Mouse (Mus musculus): ENCODE measurements around the gene Samd1. TPM values are rescaled to one million over a fixed set of nuclear protein-coding genes. Genes with fewer than 3 reads are reported as not detected.
"Not testable (repeated sequence)": the region's sequence is repeated elsewhere in the genome, so short reads cannot be mapped to it uniquely, and the experiment has no call there.

Samd1 gene
- polyA plus RNA-seq, 1 experiment from 2014 or later: 5.4 TPM

DNA sequence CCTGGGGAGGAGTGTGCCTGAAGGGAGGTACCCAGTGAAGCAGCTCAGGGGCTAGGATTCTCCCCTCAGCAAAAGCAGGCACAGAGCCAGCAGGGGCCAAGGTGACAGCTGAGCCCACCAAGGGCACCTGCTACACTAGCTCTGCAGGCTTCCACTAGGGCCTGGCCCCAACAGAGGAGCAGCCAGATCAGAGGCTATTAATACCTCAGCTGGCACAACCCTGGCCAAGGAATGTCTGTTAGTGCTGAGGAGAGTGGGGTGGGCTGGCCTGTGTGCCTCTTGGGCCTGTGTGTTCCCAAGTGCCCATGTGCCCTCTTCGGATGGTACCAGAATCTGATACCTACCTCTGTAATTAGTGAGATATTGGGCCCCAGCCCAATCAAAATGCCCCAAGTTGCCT, 17.2 kb upstream of the Samd1 start:
- Histone ChIP-seq H3K36me3 (ENCODE audit: control insufficient read depth, insufficient read depth, low read length) (peaks cover 28% of the 10 kb centered on the region), H3K4me3 (ENCODE audit: low read depth, low read length) (no peak overlapping the region), H3K27me3 (ENCODE audit: control insufficient read depth, insufficient read depth, low read depth, low read length) (no peaks in the 10 kb centered on the region), H3K9me3 (replicated peaks; ENCODE audit: control insufficient read depth, low read length, poor library complexity, severe bottlenecking) (no peaks in the 10 kb centered on the region), H3K4me2 (ENCODE audit: low read length) (no peak overlapping the region), H3K4me1 (ENCODE audit: control insufficient read depth, insufficient read depth, low read length) (peaks cover 17% of the 10 kb centered on the region; the same call in 1 of the 2 replicates), H3K9ac (ENCODE audit: low read depth, low read length) (no peak overlapping the region), H3K27ac (ENCODE audit: low read length) (no peak overlapping the region)
- ATAC-seq: no peak
- WGBS: 90% methylated on average over 1 of the region's 1 CpGs

DNA sequence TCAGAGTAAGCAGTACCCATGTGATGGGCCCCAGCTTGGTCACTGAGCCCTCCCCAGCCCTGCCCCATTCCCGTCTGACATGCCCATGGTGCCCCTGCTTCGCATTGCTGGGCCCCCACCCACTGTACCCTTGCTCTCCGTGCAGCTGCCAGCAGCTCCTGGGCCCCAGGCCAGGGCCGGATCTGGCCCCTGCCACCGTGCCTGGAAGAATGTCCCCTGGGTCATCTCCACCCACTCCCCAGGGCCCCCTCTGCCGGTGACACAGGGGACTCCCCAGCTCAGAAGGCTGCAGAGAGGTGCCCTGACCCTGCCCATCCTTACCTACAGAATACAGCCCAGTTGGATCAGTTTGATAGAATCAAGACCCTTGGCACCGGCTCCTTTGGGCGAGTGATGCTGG, 16.6 kb upstream of the Samd1 start:
- Histone ChIP-seq H3K9ac (ENCODE audit: low read depth, low read length) (no peak overlapping the region), H3K4me2 (ENCODE audit: low read length) (no peak overlapping the region), H3K4me3 (ENCODE audit: low read depth, low read length) (no peak overlapping the region), H3K36me3 (ENCODE audit: control insufficient read depth, insufficient read depth, low read length) (peaks cover 30% of the 10 kb centered on the region), H3K4me1 (ENCODE audit: control insufficient read depth, insufficient read depth, low read length) (peaks cover 17% of the 10 kb centered on the region; the same call in 1 of the 2 replicates), H3K27me3 (ENCODE audit: control insufficient read depth, insufficient read depth, low read depth, low read length) (no peaks in the 10 kb centered on the region), H3K9me3 (replicated peaks; ENCODE audit: control insufficient read depth, low read length, poor library complexity, severe bottlenecking) (no peaks in the 10 kb centered on the region), H3K27ac (ENCODE audit: low read length) (no peak overlapping the region)
- 87% methylated on average over 8 of the region's 8 CpGs for WGBS
- no peak for ATAC-seq

DNA sequence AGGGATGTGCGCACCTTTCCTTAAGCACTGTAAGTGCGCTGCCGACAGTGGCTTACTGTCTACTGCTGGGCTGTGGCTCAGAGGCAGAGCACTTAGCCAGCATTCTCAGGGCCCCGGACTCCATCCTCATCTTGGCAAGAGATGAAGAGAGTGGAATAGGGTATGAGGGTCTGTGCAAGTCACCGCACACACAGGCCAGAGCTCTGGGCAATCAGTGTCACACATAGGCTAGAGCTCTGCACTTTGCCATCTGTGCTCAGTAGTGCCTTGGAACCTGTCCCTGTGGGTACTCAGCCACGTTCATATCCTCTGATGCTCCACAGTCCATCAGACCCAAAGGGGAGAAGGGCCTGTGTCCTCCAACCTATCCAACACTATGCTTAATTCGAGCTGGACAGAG, 15.9 kb upstream of the Samd1 start:
- Histone ChIP-seq H3K9ac (ENCODE audit: low read depth, low read length) (no peak overlapping the region), H3K27me3 (ENCODE audit: control insufficient read depth, insufficient read depth, low read depth, low read length) (no peaks in the 10 kb centered on the region), H3K27ac (ENCODE audit: low read length) (no peak overlapping the region), H3K4me2 (ENCODE audit: low read length) (no peak overlapping the region), H3K4me3 (ENCODE audit: low read depth, low read length) (no peak overlapping the region), H3K9me3 (replicated peaks; ENCODE audit: control insufficient read depth, low read length, poor library complexity, severe bottlenecking) (no peaks in the 10 kb centered on the region), H3K4me1 (ENCODE audit: control insufficient read depth, insufficient read depth, low read length) (peaks cover 17% of the 10 kb centered on the region; the same call in 1 of the 2 replicates), H3K36me3 (ENCODE audit: control insufficient read depth, insufficient read depth, low read length) (peaks cover 37% of the 10 kb centered on the region)
- 94% methylated on average over 7 of the region's 7 CpGs for WGBS
- ATAC-seq: no peak

DNA sequence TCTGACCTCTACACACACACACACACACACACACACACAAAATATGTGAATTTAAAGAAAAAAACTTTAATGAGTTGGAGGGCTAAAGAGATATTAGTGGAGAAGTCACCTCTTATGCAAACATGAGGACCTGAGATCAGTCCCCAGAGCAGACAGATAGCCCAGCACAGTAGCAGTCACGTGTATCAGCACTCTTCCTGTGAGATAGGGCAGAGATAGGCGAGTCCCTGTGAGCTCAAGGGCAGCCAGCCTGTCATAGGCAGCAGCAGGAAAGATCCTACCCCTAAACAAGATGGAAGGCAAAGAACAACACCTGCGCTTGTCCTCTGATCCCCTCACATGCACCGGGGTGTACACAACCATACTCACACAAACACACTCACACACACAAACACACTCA, 15.0 kb upstream of the Samd1 start:
- H3K9me3 ChIP-seq (replicated peaks; ENCODE audit: control insufficient read depth, low read length, poor library complexity, severe bottlenecking): no peaks in the 10 kb centered on the region
- H3K4me3 ChIP-seq (ENCODE audit: low read depth, low read length): no peak overlapping the region
- no peaks in the 10 kb centered on the region for H3K27me3 ChIP-seq (ENCODE audit: control insufficient read depth, insufficient read depth, low read depth, low read length)
- H3K36me3 ChIP-seq (ENCODE audit: control insufficient read depth, insufficient read depth, low read length): peaks cover 44% of the 10 kb centered on the region
- no peak overlapping the region for H3K27ac ChIP-seq (ENCODE audit: low read length)
- 90% methylated on average over 4 of the region's 4 CpGs for WGBS
- peaks cover 10% of the 10 kb centered on the region; the same call in 1 of the 2 replicates for H3K4me1 ChIP-seq (ENCODE audit: control insufficient read depth, insufficient read depth, low read length)
- H3K9ac ChIP-seq (ENCODE audit: low read depth, low read length): no peak overlapping the region
- no peak overlapping the region for H3K4me2 ChIP-seq (ENCODE audit: low read length)
- no peak for ATAC-seq

DNA sequence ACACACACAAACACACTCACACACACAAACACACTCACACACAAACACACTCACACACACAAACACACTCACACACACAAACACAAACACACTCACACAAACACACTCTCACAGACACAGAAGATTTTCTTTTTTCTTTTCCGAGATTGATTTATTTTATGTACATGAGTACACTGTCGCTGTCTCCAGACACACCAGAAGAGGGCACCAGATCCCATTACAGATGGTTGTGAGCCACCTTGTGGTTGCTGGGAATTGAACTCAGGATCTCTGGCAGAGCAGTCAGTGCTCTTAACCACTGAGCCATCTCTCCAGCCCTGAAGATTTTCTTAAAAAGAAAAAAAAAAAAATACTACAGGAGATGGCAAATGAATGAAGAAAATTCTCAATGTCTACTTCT, 14.2 kb upstream of the Samd1 start:
- 95% methylated on average over 2 of the region's 2 CpGs for WGBS
- H3K36me3 ChIP-seq (ENCODE audit: control insufficient read depth, insufficient read depth, low read length): peaks cover 50% of the 10 kb centered on the region

DNA sequence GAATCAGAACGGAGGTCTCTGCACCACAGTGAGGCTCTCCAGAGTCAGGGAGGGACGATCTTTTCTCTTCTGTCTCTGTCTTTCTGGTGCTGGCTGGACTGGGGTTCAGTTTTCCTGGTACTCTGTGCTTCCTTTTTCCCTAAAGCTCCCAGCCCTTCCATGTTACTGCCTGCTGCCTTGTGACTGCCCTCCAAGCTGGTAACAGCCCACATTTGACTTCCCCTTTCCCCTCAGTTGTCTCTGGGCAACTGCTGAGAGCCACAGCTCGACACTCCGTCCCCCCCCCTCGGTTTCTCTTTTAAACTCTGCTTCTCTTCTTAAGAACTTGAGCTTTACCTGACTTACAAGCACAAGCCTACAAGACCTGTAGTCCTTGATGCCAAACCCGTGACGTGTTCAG, 8.2 kb upstream of the Samd1 start:
- H3K9ac ChIP-seq (ENCODE audit: low read depth, low read length): no peak overlapping the region
- no peaks in the 10 kb centered on the region for H3K27me3 ChIP-seq (ENCODE audit: control insufficient read depth, insufficient read depth, low read depth, low read length)
- no peak overlapping the region for H3K4me2 ChIP-seq (ENCODE audit: low read length)
- 89% methylated on average over 7 of the region's 7 CpGs for WGBS
- no peaks in the 10 kb centered on the region for H3K4me1 ChIP-seq (ENCODE audit: control insufficient read depth, insufficient read depth, low read length)
- peaks cover 49% of the 10 kb centered on the region for H3K36me3 ChIP-seq (ENCODE audit: control insufficient read depth, insufficient read depth, low read length)
- no peak for ATAC-seq
- no peak overlapping the region for H3K27ac ChIP-seq (ENCODE audit: low read length)
- no peaks in the 10 kb centered on the region for H3K9me3 ChIP-seq (replicated peaks; ENCODE audit: control insufficient read depth, low read length, poor library complexity, severe bottlenecking)
- no peak overlapping the region for H3K4me3 ChIP-seq (ENCODE audit: low read depth, low read length)

More for the DNA sequence above, 14.2 kb upstream of the Samd1 start:
- H3K9me3 ChIP-seq (replicated peaks; ENCODE audit: control insufficient read depth, low read length, poor library complexity, severe bottlenecking); H3K4me2 ChIP-seq (ENCODE audit: low read length); H3K4me3 ChIP-seq (ENCODE audit: low read depth, low read length); H3K27me3 ChIP-seq (ENCODE audit: control insufficient read depth, insufficient read depth, low read depth, low read length); ATAC-seq; H3K27ac ChIP-seq (ENCODE audit: low read length); H3K9ac ChIP-seq (ENCODE audit: low read depth, low read length); H3K4me1 ChIP-seq (ENCODE audit: control insufficient read depth, insufficient read depth, low read length): not testable (repeated sequence)

DNA sequence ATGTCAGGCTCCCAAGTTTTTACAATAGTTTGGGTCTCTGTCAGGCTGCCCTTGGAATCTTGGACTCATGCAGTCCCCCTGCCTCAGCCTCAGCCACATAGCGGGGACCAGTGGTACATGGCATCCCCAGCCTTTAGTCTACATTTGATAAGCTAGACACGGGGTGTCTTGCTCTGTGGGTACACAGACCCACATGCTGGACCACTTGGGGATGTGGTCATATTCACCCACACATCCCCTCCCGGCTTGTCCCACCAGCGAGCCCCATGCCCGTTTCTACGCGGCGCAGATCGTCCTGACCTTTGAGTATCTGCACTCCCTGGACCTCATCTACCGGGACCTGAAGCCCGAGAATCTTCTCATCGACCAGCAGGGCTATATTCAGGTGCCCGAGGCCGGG, 7.3 kb upstream of the Samd1 start:
- no peaks in the 10 kb centered on the region for H3K9me3 ChIP-seq (replicated peaks; ENCODE audit: control insufficient read depth, low read length, poor library complexity, severe bottlenecking)
- H3K4me2 ChIP-seq (ENCODE audit: low read length): no peak overlapping the region
- H3K4me1 ChIP-seq (ENCODE audit: control insufficient read depth, insufficient read depth, low read length): no peaks in the 10 kb centered on the region
- H3K27ac ChIP-seq (ENCODE audit: low read length): no peak overlapping the region
- ATAC-seq: no peak
- no peak overlapping the region for H3K9ac ChIP-seq (ENCODE audit: low read depth, low read length)
- peaks cover 42% of the 10 kb centered on the region for H3K36me3 ChIP-seq (ENCODE audit: control insufficient read depth, insufficient read depth, low read length)
- 95% methylated on average over 14 of the region's 14 CpGs for WGBS
- H3K27me3 ChIP-seq (ENCODE audit: control insufficient read depth, insufficient read depth, low read depth, low read length): no peaks in the 10 kb centered on the region
- no peak overlapping the region for H3K4me3 ChIP-seq (ENCODE audit: low read depth, low read length)

DNA sequence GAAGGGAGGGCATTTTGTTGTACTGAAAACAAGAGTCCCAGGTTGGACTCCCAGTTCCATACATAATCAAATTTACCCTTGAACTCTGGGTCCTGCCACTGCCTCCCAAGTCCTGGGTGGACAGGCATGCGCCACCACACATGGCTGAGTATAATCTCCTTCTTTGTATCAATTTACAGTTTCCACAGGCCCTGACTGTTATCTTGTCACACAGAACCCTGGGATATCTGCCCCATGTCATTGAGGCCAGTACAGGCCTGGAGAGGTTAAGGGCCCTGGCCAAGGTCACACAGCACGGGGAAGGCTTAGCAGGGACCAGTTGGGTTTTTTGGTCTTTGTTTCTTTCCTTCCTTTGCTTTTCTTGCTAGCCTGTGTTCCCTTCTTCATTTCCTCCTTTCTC, 5.0 kb upstream of the Samd1 start:
- Histone ChIP-seq H3K4me1 (ENCODE audit: control insufficient read depth, insufficient read depth, low read length) (peaks cover 7% of the 10 kb centered on the region; the same call in 1 of the 2 replicates), H3K9ac (ENCODE audit: low read depth, low read length) (no peak overlapping the region), H3K36me3 (ENCODE audit: control insufficient read depth, insufficient read depth, low read length) (peaks cover 25% of the 10 kb centered on the region), H3K4me3 (ENCODE audit: low read depth, low read length) (no peak overlapping the region), H3K9me3 (replicated peaks; ENCODE audit: control insufficient read depth, low read length, poor library complexity, severe bottlenecking) (no peaks in the 10 kb centered on the region), H3K27ac (ENCODE audit: low read length) (no peak overlapping the region), H3K4me2 (ENCODE audit: low read length) (no peak overlapping the region), H3K27me3 (ENCODE audit: control insufficient read depth, insufficient read depth, low read depth, low read length) (no peaks in the 10 kb centered on the region)
- ATAC-seq: no peak
- WGBS: 89% methylated on average over 2 of the region's 2 CpGs

DNA sequence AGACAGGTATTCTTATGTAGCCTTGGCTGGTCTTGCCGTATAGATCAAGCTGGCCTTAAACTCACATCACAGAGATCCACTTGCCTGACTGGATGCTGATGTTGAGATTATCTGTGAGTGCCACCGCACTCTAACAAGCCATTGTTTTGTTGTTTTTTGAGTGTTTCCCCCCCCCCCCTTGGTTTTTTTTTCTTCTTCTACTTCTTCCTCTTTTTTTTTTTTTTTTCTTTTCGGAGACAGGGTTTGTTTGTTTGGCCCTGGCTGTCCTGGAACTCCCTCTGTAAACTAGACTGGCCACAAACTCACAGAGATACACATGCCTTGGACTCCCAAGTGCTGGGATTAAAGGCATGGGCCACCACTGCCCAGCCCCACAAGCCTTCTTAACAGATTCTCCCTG, 3.4 kb upstream of the Samd1 start:
- Histone ChIP-seq H3K4me1 (ENCODE audit: control insufficient read depth, insufficient read depth, low read length) (peaks cover 11% of the 10 kb centered on the region), H3K9me3 (replicated peaks; ENCODE audit: control insufficient read depth, low read length, poor library complexity, severe bottlenecking) (no peaks in the 10 kb centered on the region), H3K9ac (ENCODE audit: low read depth, low read length) (no peak overlapping the region), H3K27ac (ENCODE audit: low read length) (no peak overlapping the region), H3K27me3 (ENCODE audit: control insufficient read depth, insufficient read depth, low read depth, low read length) (no peaks in the 10 kb centered on the region), H3K36me3 (ENCODE audit: control insufficient read depth, insufficient read depth, low read length) (peaks cover 15% of the 10 kb centered on the region; the same call in 1 of the 2 replicates), H3K4me3 (ENCODE audit: low read depth, low read length) (no peak overlapping the region), H3K4me2 (ENCODE audit: low read length) (no peak overlapping the region)
- WGBS: 91% methylated on average over 3 of the region's 3 CpGs
- ATAC-seq: no peak

Measured in midbrain, embryonic 16.5 days (tissue).